11 mouse cellular contexts compared by ENCODE assay signal in genomic region chrX:36393279-36393678, GRCm38 (mm10). TPM values are rescaled to one million over a fixed set of nuclear protein-coding genes. Genes with fewer than 3 reads are reported as not detected.
DNase-seq lines count a peak whose midpoint lies in the region; TF ChIP-seq lines count a peak whose summit lies in the region.
"Had no signal": no experiment of that assay in that cellular context is flagged by ENCODE, and none has a peak within 500 bp of the region (broad histone marks: within the 10 kb centered on the region; RNA-seq: fewer than 3 reads in every experiment).

No protein-coding gene starts in this region.

- no peak for DNase-seq in heart, adult 2 months
- no peak for DNase-seq in heart, postnatal 25 days (ENCODE audit: low spot score)
- DNase-seq in lung, postnatal 10 days, result peak; percentile 2
- no peak for DNase-seq in lung, adult 18-20 months
- peak; percentile 53 for DNase-seq in embryo, embryonic 10.5 days (ENCODE audit: low spot score)
- DNase-seq in retina, embryonic 14.5 days (ENCODE audit: low spot score), result peak; percentile 67
- DNase-seq in right cerebral cortex, postnatal 36 days (ENCODE audit: low spot score in 2 of 2), result no peak
- no peak for DNase-seq in cerebellum, adult 9-11 months
- DNase-seq: heart, adult 11 months had no signal

- H3K36me3 ChIP-seq in heart, adult 2 months (ENCODE audit: control insufficient read depth, insufficient read depth, low read length), result no peaks in the 10 kb centered on the region
- H3K36me3 ChIP-seq: G1E had no signal

- WGBS in heart, adult 2 months, result 45% methylated on average over 6 of the region's 6 CpGs

- peak; percentile 62 for TF ChIP-seq CTCF in heart, adult 2 months (IDR thresholded peaks at IDR 0.05)

- no peaks in the 10 kb centered on the region for H3K4me1 ChIP-seq in heart, adult 2 months (ENCODE audit: control insufficient read depth, insufficient read depth, low read length)

- TF ChIP-seq EP300 in heart, adult 2 months (IDR thresholded peaks at IDR 0.05; ENCODE audit: insufficient read depth, low read depth, low read length), result no peak

- no peak overlapping the region for H3K9ac ChIP-seq in heart, adult 2 months (ENCODE audit: low read depth, low read length)

- H3K27ac ChIP-seq in heart, adult 2 months, result no peak overlapping the region
- H3K27ac ChIP-seq: macrophage had no signal

- intact Hi-C loops in heart, adult 2 months (cut with DNase I), result loop anchor here (2.0 kb wide), 1 partner anchor 168 kb away; no protein-coding TSS in a partner anchor
- intact Hi-C loops in heart, postnatal 25 days (cut with DNase I), result loop anchor here (10.0 kb wide), 1 partner anchor 558 kb away; no protein-coding TSS in a partner anchor

- H3K27me3 ChIP-seq in heart, adult 2 months (ENCODE audit: control insufficient read depth, insufficient read depth, low read length), result no peaks in the 10 kb centered on the region

- H3K79me2 ChIP-seq in heart, adult 2 months (replicated peaks; ENCODE audit: control insufficient read depth, insufficient read depth, low read length), result no peaks in the 10 kb centered on the region

- TF ChIP-seq POLR2A in heart, adult 2 months (IDR thresholded peaks at IDR 0.05; ENCODE audit: insufficient read depth, low read depth, low read length), result no peak

- no peak overlapping the region for H3K4me3 ChIP-seq in heart, adult 2 months

RNA-seq across cellular contexts. Expression of gene Gm6268, which starts 7.8 kb away (rescaled TPM):
- total RNA-seq in heart, adult 2 months (2021), result not detected
- not detected in 2 replicates for polyA plus RNA-seq in heart, adult 2 months (2012; rRNA removed)
- not detected for total RNA-seq in heart, postnatal 25 days (2021)
- total RNA-seq: G1E had no signal
- polyA plus RNA-seq: G1E, macrophage had no signal

Comparison
In these comparisons a context has a peak if more than half of its experiments do, and no peak if none do; other contexts are left out.
1. DNase-seq: peak in lung, postnatal 10 days (single experiment), embryo, embryonic 10.5 days (single experiment) and retina, embryonic 14.5 days (single experiment); none in heart, adult 2 months (0 of 2), heart, postnatal 25 days (single experiment), lung, adult 18-20 months (0 of 2), right cerebral cortex, postnatal 36 days (0 of 2) and cerebellum, adult 9-11 months (single experiment).